In genomic region chr13:107891946-107892345, GRCm38 (mm10) we compare ENCODE assay signal across 9 mouse cellular contexts.
A peak's percentile ranks its signal among the peaks of the same experiment; 100 is the strongest.
DNase-seq lines count a peak whose midpoint lies in the region.
"Had no signal": no experiment of that assay in that cellular context is flagged by ENCODE, and none has a peak within 500 bp of the region (broad histone marks: within the 10 kb centered on the region; RNA-seq: fewer than 3 reads in every experiment).

No protein-coding gene starts in this region.

- 16% methylated on average over 11 of the region's 11 CpGs for WGBS in hindbrain, embryonic 10.5 days
- WGBS in midbrain, embryonic 10.5 days, result 19% methylated on average over 11 of the region's 11 CpGs

- peaks cover 18% of the 10 kb centered on the region for H3K27me3 ChIP-seq in hindbrain, embryonic 10.5 days (ENCODE audit: insufficient read depth, poor library complexity, severe bottlenecking)
- peaks cover 30% of the 10 kb centered on the region for H3K27me3 ChIP-seq in midbrain, embryonic 10.5 days (ENCODE audit: low read depth, poor library complexity, severe bottlenecking)

- H3K4me1 ChIP-seq in hindbrain, embryonic 10.5 days (replicated peaks), result peaks cover 37% of the 10 kb centered on the region
- H3K4me1 ChIP-seq in midbrain, embryonic 10.5 days, result peaks cover 28% of the 10 kb centered on the region

- H3K4me3 ChIP-seq in hindbrain, embryonic 10.5 days, result peak overlapping the region; percentile 99
- peak overlapping the region; percentile 91 for H3K4me3 ChIP-seq in midbrain, embryonic 10.5 days

- H3K27ac ChIP-seq in hindbrain, embryonic 10.5 days, result peak overlapping the region; percentile 98
- 0 out of 2 replicates have a peak overlapping the region, but pooled peaks have one; percentile 95 for H3K27ac ChIP-seq in midbrain, embryonic 10.5 days (replicated peaks)

- DNase-seq in heart, adult 9 months (ENCODE audit: low spot score in 2 of 2), result peak; percentile 19
- DNase-seq in heart, adult 8-10 months (ENCODE audit: low spot score), result no peak
- DNase-seq in Muller cell, postnatal 12 days (ENCODE audit: inconsistent ontology term), result peak; percentile 29
- no peak for DNase-seq in hindbrain, embryonic 10.5 days (ENCODE audit: low spot score)
- DNase-seq in midbrain, embryonic 10.5 days (ENCODE audit: low spot score), result no peak
- no peak for DNase-seq in left cerebral cortex, adult 9 months (ENCODE audit: low spot score in 2 of 2)
- DNase-seq in frontal cortex, postnatal 10 days (ENCODE audit: low spot score in 2 of 2), result no peak
- DNase-seq in testis, postnatal 10 days (ENCODE audit: low spot score), result no peak

- no peaks in the 10 kb centered on the region for H3K9me3 ChIP-seq in hindbrain, embryonic 10.5 days
- no peaks in the 10 kb centered on the region for H3K9me3 ChIP-seq in midbrain, embryonic 10.5 days (replicated peaks)

- H3K36me3 ChIP-seq in hindbrain, embryonic 10.5 days, result no peaks in the 10 kb centered on the region
- no peaks in the 10 kb centered on the region for H3K36me3 ChIP-seq in midbrain, embryonic 10.5 days
- H3K36me3 ChIP-seq: G1E had no signal

Comparison
In these comparisons a context has a peak if more than half of its experiments do, and no peak if none do; other contexts are left out.
1. DNase-seq: peak in heart, adult 9 months (2 of 2) and Muller cell, postnatal 12 days (single experiment); none in heart, adult 8-10 months (single experiment), hindbrain, embryonic 10.5 days (single experiment), midbrain, embryonic 10.5 days (single experiment), left cerebral cortex, adult 9 months (0 of 2), frontal cortex, postnatal 10 days (0 of 2) and testis, postnatal 10 days (single experiment).